Mouse (Mus musculus) heart, postnatal 0 days (tissue): ENCODE measurements around the gene Slc26a10.

Source experiments
- CTCF ChIP-seq: IDR thresholded peaks from 2 replicates; pipeline ENCODE4 v1.5.1; 2016; ENCODE audit warnings: antibody characterized with exemption, control low read depth, low read depth
- EP300 ChIP-seq: IDR thresholded peaks from 2 replicates; pipeline ENCODE4 v1.6.1; 2016; ENCODE audit warnings: antibody characterized with exemption, low read depth

DNA sequence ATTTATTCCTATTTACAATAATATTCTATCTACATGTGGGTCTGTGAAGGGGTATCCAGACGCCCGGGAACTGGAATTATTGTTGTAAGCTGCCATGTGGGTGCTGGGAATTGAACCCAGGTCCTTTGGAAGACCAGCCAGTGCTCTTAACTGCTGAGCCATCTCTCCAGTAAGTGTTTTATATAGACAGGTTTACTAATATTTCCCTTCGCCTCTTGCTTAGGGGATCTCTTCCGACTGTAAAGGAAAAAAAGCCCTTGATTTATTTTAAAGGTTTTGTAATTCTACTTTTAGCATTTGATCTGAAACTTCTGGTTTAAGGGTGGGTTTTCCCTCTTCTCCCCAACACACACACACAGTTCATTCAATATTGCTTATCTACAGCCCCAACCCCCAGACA, 16.3 kb downstream of the Slc26a10 start:
- TF ChIP-seq EP300 (no peak), CTCF (no peak)
